Comparison of ENCODE assay signal across 8 mouse cellular contexts in genomic region chr5:141241645-141242284, GRCm38 (mm10). TPM values are rescaled to one million over a fixed set of nuclear protein-coding genes. Genes with fewer than 3 reads are reported as not detected.
DNase-seq lines count a peak whose midpoint lies in the region; ATAC-seq lines count a peak whose summit lies in the region.

No protein-coding gene starts in this region.

- H3K9me3 ChIP-seq in heart, embryonic 10.5 days = no peaks in the 10 kb centered on the region
- H3K9me3 ChIP-seq in hindbrain, embryonic 10.5 days = no peaks in the 10 kb centered on the region
- no peaks in the 10 kb centered on the region for H3K9me3 ChIP-seq in midbrain, embryonic 11.5 days (ENCODE audit: control insufficient read depth, low read length)

- no peaks in the 10 kb centered on the region for H3K36me3 ChIP-seq in heart, embryonic 10.5 days
- H3K36me3 ChIP-seq in hindbrain, embryonic 10.5 days = no peaks in the 10 kb centered on the region
- no peaks in the 10 kb centered on the region for H3K36me3 ChIP-seq in midbrain, embryonic 11.5 days (ENCODE audit: control insufficient read depth, insufficient read depth, low read length)

- H3K27ac ChIP-seq in heart, embryonic 10.5 days = peak overlapping the region; percentile 90
- peak overlapping the region; percentile 88 for H3K27ac ChIP-seq in hindbrain, embryonic 10.5 days
- no peak overlapping the region for H3K27ac ChIP-seq in midbrain, embryonic 11.5 days (ENCODE audit: low read depth, low read length)

- peaks cover 33% of the 10 kb centered on the region for H3K27me3 ChIP-seq in heart, embryonic 10.5 days (ENCODE audit: insufficient read depth, poor library complexity, severe bottlenecking)
- H3K27me3 ChIP-seq in hindbrain, embryonic 10.5 days (ENCODE audit: insufficient read depth, poor library complexity, severe bottlenecking) = peaks cover 69% of the 10 kb centered on the region
- H3K27me3 ChIP-seq in midbrain, embryonic 11.5 days (ENCODE audit: control insufficient read depth, insufficient read depth, low read length) = peaks cover 25% of the 10 kb centered on the region

- peaks cover 38% of the 10 kb centered on the region for H3K4me1 ChIP-seq in heart, embryonic 10.5 days
- peaks cover 41% of the 10 kb centered on the region for H3K4me1 ChIP-seq in hindbrain, embryonic 10.5 days (replicated peaks)
- peaks cover 27% of the 10 kb centered on the region for H3K4me1 ChIP-seq in midbrain, embryonic 11.5 days (ENCODE audit: control insufficient read depth, insufficient read depth, low read length)

- WGBS in heart, embryonic 10.5 days = 2% methylated on average over 82 of the region's 82 CpGs
- WGBS in hindbrain, embryonic 10.5 days = under 1% methylated on average over 82 of the region's 82 CpGs
- 1% methylated on average over 80 of the region's 82 CpGs for WGBS in midbrain, embryonic 11.5 days

- H3K4me2 ChIP-seq in midbrain, embryonic 11.5 days = peak overlapping the region; percentile 98

- H3K4me3 ChIP-seq in heart, embryonic 10.5 days = peak overlapping the region; percentile 86
- H3K4me3 ChIP-seq in hindbrain, embryonic 10.5 days = peak overlapping the region; percentile 81
- H3K4me3 ChIP-seq in midbrain, embryonic 11.5 days (ENCODE audit: low read depth, low read length) = peak overlapping the region; percentile 75

- DNase-seq in heart, embryonic 10.5 days (ENCODE audit: low spot score) = no peak
- DNase-seq in heart, adult 11 months = no peak
- DNase-seq in urinary bladder, postnatal 25 days (ENCODE audit: low spot score) = peak; percentile 4
- DNase-seq in urinary bladder, adult 18-20 months (ENCODE audit: low spot score in 2 of 2) = no peak
- DNase-seq in hindbrain, embryonic 10.5 days (ENCODE audit: low spot score) = no peak
- no peak for DNase-seq in midbrain, embryonic 11.5 days (ENCODE audit: low spot score, missing footprints)
- DNase-seq in layer of hippocampus, postnatal 25 days (ENCODE audit: extremely low spot score in 1 of 2, low spot score in 1 of 2) = no peak
- DNase-seq in spleen, postnatal 14 days (ENCODE audit: low spot score in 2 of 2) = no peak

- peak overlapping the region; percentile 78 for H3K9ac ChIP-seq in midbrain, embryonic 11.5 days (ENCODE audit: low read length)

- peak; percentile 66 for ATAC-seq in midbrain, embryonic 11.5 days (ENCODE audit: low FRiP score)

RNA-seq across cellular contexts. Expression of gene Sdk1, which starts 0.5 kb away (rescaled TPM):
- 3.1 and 4.6 TPM in 2 replicates for polyA plus RNA-seq in heart, embryonic 10.5 days (2016; fragmentation: Nextera tagmentation; extraction: Ambion mirVana)
- polyA plus RNA-seq in hindbrain, embryonic 10.5 days (2016; fragmentation: Nextera tagmentation; extraction: Ambion mirVana) = 0.99 and 1.5 TPM in 2 replicates
- 0.93 and 0.94 TPM in 2 replicates for polyA plus RNA-seq in midbrain, embryonic 11.5 days (2014; fragmentation: Nextera tagmentation; extraction: Ambion mirVana)
- 1 to 10 TPM; 8.1 to 8.2 TPM for total RNA-seq in layer of hippocampus, postnatal 25 days (2021)
